Mouse (Mus musculus) stomach, embryonic 14.5 days (tissue): ENCODE results near the gene Mfsd11. TPM values are rescaled to one million over a fixed set of nuclear protein-coding genes. Genes with fewer than 3 reads are reported as not detected.
A peak's percentile ranks its signal among the peaks of the same experiment; 100 is the strongest.

Experiments
- ATAC-seq: fragments of 200-750 bp; cut with Nextera tagmentation; 2 replicates; pipeline ENCODE4 v1.8.0; 2017; ENCODE audit warnings: low read depth, moderate TSS enrichment; ENCODE audit not compliant: insufficient number of reproducible peaks, insufficient read depth, low FRiP score
- H3K27ac ChIP-seq: fragments of 300-500 bp; sonication (generic); 2 replicates; pipeline ENCODE4 v1.5.1; 2014; ENCODE audit warnings: mild to moderate bottlenecking, low read length, moderate library complexity, mixed read lengths
- H3K27me3 ChIP-seq: fragments of 300-500 bp; sonication (generic); 2 replicates; pipeline ENCODE4 v1.6.1; 2014; ENCODE audit warnings: low read length, control low read depth, mixed read lengths; ENCODE audit not compliant: control insufficient read depth, insufficient read depth
- H3K36me3 ChIP-seq: fragments of 300-500 bp; sonication (generic); 2 replicates; pipeline ENCODE4 v1.6.1; 2014; ENCODE audit warnings: mild to moderate bottlenecking, control low read depth, low read length, moderate library complexity, mixed read lengths; ENCODE audit not compliant: control insufficient read depth, insufficient read depth
- H3K4me1 ChIP-seq: fragments of 300-500 bp; sonication (generic); 2 replicates; pipeline ENCODE4 v1.6.1; 2014; ENCODE audit warnings: low read length, control low read depth, mixed read lengths; ENCODE audit not compliant: control insufficient read depth, insufficient read depth
- H3K4me2 ChIP-seq: fragments of 300-500 bp; sonication (generic); replicated peaks from 2 replicates; pipeline ENCODE4 v1.6.1; 2014; ENCODE audit warnings: low read depth, low read length, control low read depth
- H3K4me3 ChIP-seq: fragments of 300-500 bp; sonication (generic); 2 replicates; pipeline ENCODE4 v1.5.1; 2014; ENCODE audit warnings: low read depth, low read length, control low read depth
- H3K9ac ChIP-seq: fragments of 300-500 bp; sonication (generic); replicated peaks from 2 replicates; pipeline ENCODE4 v1.6.1; 2014; ENCODE audit warnings: low read depth, mild to moderate bottlenecking, control low read depth, low read length, moderate library complexity, mixed read lengths
- H3K9me3 ChIP-seq: fragments of 300-500 bp; sonication (generic); 2 replicates; pipeline ENCODE4 v1.6.1; 2016; ENCODE audit warnings: low read depth, low read length, control low read depth; ENCODE audit not compliant: control insufficient read depth
- WGBS: fragments of 180-500 bp; shearing (Covaris S2); extraction: QIAGEN DNeasy Blood & Tissue Kit; methylation state at CpG from one replicate; pipeline ENCODE4 v1.1.7; 2014; 5-methylcytosine and 5-hydroxymethylcytosine counted together
- polyA plus RNA-seq: library from polyadenylated mRNA; unstranded; fragments of >200 nt; fragmentation: Nextera tagmentation; extraction: Ambion mirVana; gene quantifications from 2 replicates; pipeline ENCODE4 v1.2.1, GENCODE M21; 2014

Mfsd11 gene
- polyA plus RNA-seq, 1 experiment from 2014 or later = 38.7 TPM

GRCm38 (mm10) chr11:116881440-116881839 is 29.2 kb downstream of the Mfsd11 start:
- Histone ChIP-seq H3K9ac (no peak overlapping the region), H3K27ac (no peak overlapping the region), H3K27me3 (no peaks in the 10 kb centered on the region), H3K4me1 (no peaks in the 10 kb centered on the region), H3K4me2 (no peak overlapping the region), H3K4me3 (no peak overlapping the region), H3K36me3 (no peaks in the 10 kb centered on the region), H3K9me3 (no peaks in the 10 kb centered on the region)
- WGBS = 36% methylated on average over 5 of the region's 5 CpGs
- no peak for ATAC-seq

- no peak overlapping the region for H3K4me2 ChIP-seq
- H3K27me3 ChIP-seq = no peaks in the 10 kb centered on the region
- H3K4me3 ChIP-seq = no peak overlapping the region
- H3K9me3 ChIP-seq = no peaks in the 10 kb centered on the region
- H3K36me3 ChIP-seq = no peaks in the 10 kb centered on the region
- H3K9ac ChIP-seq = no peak overlapping the region
- 70% methylated on average over 10 of the region's 10 CpGs for WGBS
- ATAC-seq = no peak
- no peaks in the 10 kb centered on the region for H3K4me1 ChIP-seq
- no peak overlapping the region for H3K27ac ChIP-seq
Measured at GRCm38 (mm10) chr11:116882446-116882845, 30.2 kb downstream of the Mfsd11 start.

GRCm38 (mm10) chr11:116884061-116884460 is 31.8 kb downstream of the Mfsd11 start:
- WGBS = 78% methylated on average over 6 of the region's 6 CpGs
- no peak for ATAC-seq
- no peaks in the 10 kb centered on the region for H3K36me3 ChIP-seq
- H3K27ac ChIP-seq = no peak overlapping the region
- H3K27me3 ChIP-seq = no peaks in the 10 kb centered on the region
- no peak overlapping the region for H3K4me2 ChIP-seq
- no peaks in the 10 kb centered on the region for H3K9me3 ChIP-seq
- H3K9ac ChIP-seq = no peak overlapping the region
- H3K4me3 ChIP-seq = no peak overlapping the region
- H3K4me1 ChIP-seq = no peaks in the 10 kb centered on the region

- Histone ChIP-seq H3K9ac (no peak overlapping the region), H3K9me3 (no peaks in the 10 kb centered on the region), H3K27me3 (no peaks in the 10 kb centered on the region), H3K4me3 (peak overlapping the region; percentile 10; the same call in 1 of the 2 replicates), H3K4me2 (peak overlapping the region; percentile 53), H3K4me1 (no peaks in the 10 kb centered on the region), H3K27ac (no peak overlapping the region), H3K36me3 (no peaks in the 10 kb centered on the region)
- ATAC-seq = peak; percentile 7; the same call in 1 of the 2 replicates
- 5% methylated on average over 28 of the region's 28 CpGs for WGBS
Measured at GRCm38 (mm10) chr11:116885275-116886151, 33.3 kb downstream of the Mfsd11 start.

GRCm38 (mm10) chr11:116887136-116887535 is 34.9 kb downstream of the Mfsd11 start:
- Histone ChIP-seq H3K27me3 (no peaks in the 10 kb centered on the region), H3K27ac (no peak overlapping the region), H3K36me3 (no peaks in the 10 kb centered on the region), H3K9me3 (no peaks in the 10 kb centered on the region), H3K4me3 (no peak overlapping the region), H3K4me2 (no peak overlapping the region), H3K9ac (no peak overlapping the region), H3K4me1 (no peaks in the 10 kb centered on the region)
- 50% methylated on average over 5 of the region's 5 CpGs for WGBS
- ATAC-seq = no peak

- Histone ChIP-seq H3K9me3 (no peaks in the 10 kb centered on the region), H3K4me1 (0 out of 2 replicates have a peak, but pooled peaks cover 5% of the 10 kb centered on the region), H3K27me3 (no peaks in the 10 kb centered on the region), H3K4me2 (no peak overlapping the region), H3K27ac (no peak overlapping the region), H3K36me3 (no peaks in the 10 kb centered on the region), H3K9ac (no peak overlapping the region), H3K4me3 (no peak overlapping the region)
- 45% methylated on average over 19 of the region's 19 CpGs for WGBS
- ATAC-seq = peak; percentile 42; the same call in 1 of the 2 replicates
Measured at GRCm38 (mm10) chr11:116893532-116894442, 41.5 kb downstream of the Mfsd11 start.

GRCm38 (mm10) chr11:116895402-116895801 is 43.2 kb downstream of the Mfsd11 start:
- Histone ChIP-seq H3K27ac (no peak overlapping the region), H3K4me1 (0 out of 2 replicates have a peak, but pooled peaks cover 5% of the 10 kb centered on the region), H3K27me3 (no peaks in the 10 kb centered on the region), H3K4me3 (no peak overlapping the region), H3K9ac (no peak overlapping the region), H3K36me3 (no peaks in the 10 kb centered on the region), H3K4me2 (no peak overlapping the region), H3K9me3 (no peaks in the 10 kb centered on the region)
- no peak for ATAC-seq
- 75% methylated on average over 3 of the region's 3 CpGs for WGBS

- no peaks in the 10 kb centered on the region for H3K27me3 ChIP-seq
- H3K27ac ChIP-seq = no peak overlapping the region
- H3K4me1 ChIP-seq = 0 out of 2 replicates have a peak, but pooled peaks cover 5% of the 10 kb centered on the region
- no peaks in the 10 kb centered on the region for H3K36me3 ChIP-seq
- ATAC-seq = no peak
- H3K9me3 ChIP-seq = no peaks in the 10 kb centered on the region
- 95% methylated on average over 12 of the region's 12 CpGs for WGBS
- no peak overlapping the region for H3K9ac ChIP-seq
- no peak overlapping the region for H3K4me2 ChIP-seq
- no peak overlapping the region for H3K4me3 ChIP-seq
Measured at GRCm38 (mm10) chr11:116899247-116899646, 47.0 kb downstream of the Mfsd11 start.
